Mouse (Mus musculus): ENCODE results near the gene Mpv17l2.

Mpv17l2 gene

GRCm38 (mm10) chr8:70711041-70711440 is 49.7 kb downstream of the Mpv17l2 start:
- in situ Hi-C loops (cut with MboI; ENCODE audit: low pct_unique_long_range_greater_than_20kb in 1 of 2, low sequenced_read_pairs in 2 of 2, unreplicated experiment in 1 of 2) = loop anchor here in 1 of 2 experiments (5.0 kb wide), 2 partner anchors 41 to 126 kb away; partner anchors contain the start of genes Arrdc2 and Rab3a

DNA sequence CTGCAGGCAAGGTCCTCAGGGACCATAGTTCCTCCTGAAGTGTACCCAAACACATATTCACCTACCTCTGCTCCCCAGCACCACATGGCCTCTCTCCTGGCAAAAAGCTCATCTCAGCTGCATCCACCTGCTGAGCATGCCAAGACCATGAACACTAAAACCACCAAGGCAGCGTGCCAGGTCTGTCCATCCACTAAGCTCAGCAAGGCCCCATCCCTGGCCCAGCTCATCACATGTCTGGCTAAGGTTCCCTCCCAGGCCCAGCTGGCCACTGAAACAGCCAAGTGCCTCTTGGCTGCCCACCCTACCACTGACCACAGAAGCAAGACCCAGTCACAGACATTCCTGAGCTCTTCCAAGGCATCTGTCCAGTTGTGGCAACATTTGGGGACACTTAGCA is 50.5 kb downstream of the Mpv17l2 start:
- in situ Hi-C loops (cut with MboI; ENCODE audit: low pct_unique_long_range_greater_than_20kb in 1 of 2, low sequenced_read_pairs in 2 of 2, unreplicated experiment in 1 of 2) = loop anchor here in 1 of 2 experiments (5.0 kb wide), 2 partner anchors 42 to 127 kb away; partner anchors contain the start of genes Arrdc2 and Rab3a

GRCm38 (mm10) chr8:70709794-70710193 is 51.0 kb downstream of the Mpv17l2 start:
- in situ Hi-C loops (cut with MboI; ENCODE audit: low pct_unique_long_range_greater_than_20kb in 1 of 2, low sequenced_read_pairs in 2 of 2, unreplicated experiment in 1 of 2) = loop anchor here in 1 of 2 experiments (5.0 kb wide), 2 partner anchors 43 to 128 kb away; partner anchors contain the start of genes Arrdc2 and Rab3a
